Mouse (Mus musculus) kidney, adult 18-20 months (tissue): ENCODE measurements at regions not wholly inside any gene's neighbourhood (a gene's known extent, or its start where the extent isn't known, plus 50 kb on each side); places are given as distances from the start of the nearest gene placed in this dataset.

Experiments
- DNase-seq: peaks from one replicate; pipeline ENCODE4 v3.0.0; 2021

- DNase-seq: no peak
Measured at GRCm38 (mm10) chr3:50524006-50524405, 80.6 kb upstream of the Slc7a11 start.

DNA sequence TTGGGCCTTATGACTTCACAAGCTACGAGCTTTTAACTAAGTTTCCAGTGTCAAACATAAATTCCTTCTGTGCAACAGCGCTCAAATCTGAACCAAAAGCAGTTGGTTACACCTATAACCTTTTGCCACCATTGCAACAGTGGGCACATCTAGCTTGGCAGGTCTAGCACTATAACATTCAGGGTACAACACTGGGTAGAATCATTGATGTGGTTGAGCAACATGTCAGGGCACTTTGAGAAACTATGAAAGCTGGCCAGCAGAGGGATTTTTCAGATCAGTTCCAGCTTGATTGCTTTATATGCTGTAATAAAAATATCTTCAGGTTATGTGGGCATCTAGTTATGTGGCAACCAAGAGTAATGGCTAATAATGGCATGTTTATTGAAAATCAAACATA lies 63.8 kb upstream of the Slc7a11 start:
- no peak for DNase-seq
